Mouse (Mus musculus): ENCODE data around the gene Capn12.

The Capn12 gene

DNA sequence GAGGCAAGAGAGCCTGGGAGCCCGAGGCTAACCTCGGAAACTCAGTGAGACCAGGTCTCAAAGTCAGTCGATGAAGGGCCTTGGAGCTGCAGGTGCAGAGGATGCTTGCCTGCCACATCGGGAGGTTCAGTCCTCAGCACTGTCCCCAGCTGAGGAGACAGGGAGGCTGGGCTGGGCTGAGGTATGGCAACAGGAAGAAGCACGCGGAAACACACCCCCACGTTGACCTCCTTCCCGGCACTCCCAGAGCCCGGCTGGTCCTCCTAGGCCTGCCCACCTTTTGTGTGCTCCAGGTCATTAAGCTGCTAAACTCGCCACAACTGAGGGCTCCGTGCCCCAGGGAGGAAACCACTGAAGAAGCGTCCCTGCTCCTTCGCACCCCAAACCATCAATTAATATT, at the start of gene Capn12:
Gene Capn12, plus strand, starts transcription at position 224 of the 400 bp plus-strand sequence.
- DNase-seq (ENCODE audit: low spot score in 2 of 2) = no peak

DNA sequence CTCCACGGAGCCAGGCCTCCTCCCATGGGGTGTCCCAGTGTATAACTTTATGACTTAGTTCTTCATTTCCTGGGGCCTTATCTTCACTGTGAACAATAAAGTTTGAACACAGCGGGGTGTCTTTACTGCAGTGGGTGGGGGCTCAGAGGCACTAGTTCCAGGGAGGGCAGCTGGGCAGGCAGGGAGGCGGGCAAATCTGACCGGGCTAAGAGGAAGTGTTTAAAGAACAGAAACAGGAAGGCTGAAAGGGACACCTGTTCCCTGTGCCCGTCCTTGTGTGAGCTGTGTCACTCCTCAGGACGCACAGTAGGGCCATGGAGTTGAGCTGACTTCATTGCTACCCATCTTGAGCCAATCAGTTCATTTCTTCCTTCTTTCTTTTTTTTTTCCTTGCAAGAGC, 49.1 kb upstream of the Capn12 start:
- no peak for DNase-seq (ENCODE audit: low spot score in 2 of 2)

DNA sequence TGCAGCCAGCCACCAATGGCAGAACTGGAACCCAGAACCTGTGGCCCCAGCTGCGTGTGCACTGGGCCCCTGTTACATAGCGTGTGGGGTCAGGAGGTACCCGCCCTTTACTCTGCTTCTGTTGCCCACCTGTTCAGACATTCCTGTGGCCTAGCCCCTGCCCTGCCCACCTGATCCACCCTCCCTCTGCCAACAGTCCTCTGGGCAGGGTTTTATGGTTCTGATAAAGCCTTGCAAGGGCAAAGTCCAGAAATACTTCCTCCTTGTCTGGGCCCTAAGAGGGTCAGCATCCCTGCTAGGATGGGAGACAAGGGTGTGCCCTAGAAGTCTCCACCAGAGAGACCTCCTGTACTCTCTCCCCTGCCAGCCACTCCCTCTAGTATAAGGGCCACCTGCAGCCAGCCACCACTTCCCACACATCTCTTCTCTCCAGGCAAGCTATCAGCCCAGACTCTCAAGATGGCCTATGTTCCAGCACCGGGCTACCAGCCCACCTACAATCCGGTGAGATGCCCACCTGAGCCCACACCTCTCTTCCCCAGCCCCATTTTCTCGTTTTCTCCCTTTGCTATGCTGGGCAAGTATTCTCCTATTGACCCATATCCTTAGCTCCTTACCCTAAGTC, 47.4 kb upstream of the Capn12 start, which contains the start of gene Lgals4:
Gene Lgals4, plus strand, starts transcription at position 132 of the 625 bp plus-strand sequence.
- DNase-seq (ENCODE audit: low spot score in 2 of 2) = no peak

DNA sequence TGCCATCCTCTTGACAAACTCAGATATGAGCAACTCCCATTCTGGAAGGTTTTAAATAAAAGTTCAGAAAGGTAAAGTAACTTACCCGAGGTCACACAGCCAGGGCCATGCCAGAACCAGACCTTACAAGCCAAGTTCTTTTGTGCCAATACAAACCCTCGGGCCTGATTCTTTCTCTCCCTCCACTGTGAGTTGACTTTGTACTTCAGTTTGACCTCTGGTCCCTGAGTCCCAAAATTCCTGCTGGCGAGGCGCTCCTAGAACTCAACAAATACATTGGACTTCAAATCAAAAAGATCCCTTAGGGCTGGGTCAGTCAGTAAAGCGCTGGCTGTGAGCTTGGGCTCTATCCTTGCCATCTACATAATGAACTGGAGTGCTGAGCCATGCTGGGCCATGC, 44.3 kb upstream of the Capn12 start:
- no peak for DNase-seq (ENCODE audit: low spot score in 2 of 2)

DNA sequence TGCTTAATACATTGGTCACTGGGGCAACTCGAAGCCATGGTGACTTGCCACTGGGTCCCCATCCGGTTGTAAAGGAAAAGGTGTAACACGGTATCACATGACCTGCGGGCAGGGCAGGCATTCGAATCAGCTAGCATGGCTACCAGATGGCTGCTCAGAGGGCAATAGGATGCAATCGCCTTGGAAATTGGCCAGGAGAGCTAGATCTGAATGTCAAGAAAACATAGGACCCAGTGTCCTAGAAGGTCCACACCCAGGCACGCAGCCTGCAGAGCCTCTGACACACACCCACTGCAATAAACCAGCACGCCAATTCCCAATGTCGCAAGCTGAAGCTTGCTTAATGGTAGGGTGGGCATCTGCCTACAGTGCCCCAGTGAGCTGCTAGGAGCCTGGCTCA, 42.9 kb upstream of the Capn12 start:
- DNase-seq (ENCODE audit: low spot score in 2 of 2) = no peak

DNA sequence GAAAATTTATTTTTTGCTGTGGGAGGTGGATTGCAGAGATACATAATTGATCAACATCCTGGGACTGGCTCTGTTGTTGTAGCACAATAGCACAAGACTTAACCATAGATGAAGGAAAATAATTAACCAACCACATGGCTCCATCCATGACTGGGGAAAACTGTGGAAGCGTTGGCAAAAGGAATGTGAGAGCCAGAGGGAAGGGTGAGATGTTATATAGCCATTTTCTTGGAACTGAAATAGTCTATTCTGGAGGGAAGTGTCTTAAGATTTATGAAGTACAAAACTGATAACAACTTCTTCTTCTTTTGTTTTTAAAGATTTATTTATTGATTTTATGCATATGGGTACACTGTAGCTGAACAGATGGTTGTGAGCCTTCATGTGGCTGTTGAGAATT, 33.9 kb upstream of the Capn12 start:
- DNase-seq (ENCODE audit: low spot score in 2 of 2) = no peak

DNA sequence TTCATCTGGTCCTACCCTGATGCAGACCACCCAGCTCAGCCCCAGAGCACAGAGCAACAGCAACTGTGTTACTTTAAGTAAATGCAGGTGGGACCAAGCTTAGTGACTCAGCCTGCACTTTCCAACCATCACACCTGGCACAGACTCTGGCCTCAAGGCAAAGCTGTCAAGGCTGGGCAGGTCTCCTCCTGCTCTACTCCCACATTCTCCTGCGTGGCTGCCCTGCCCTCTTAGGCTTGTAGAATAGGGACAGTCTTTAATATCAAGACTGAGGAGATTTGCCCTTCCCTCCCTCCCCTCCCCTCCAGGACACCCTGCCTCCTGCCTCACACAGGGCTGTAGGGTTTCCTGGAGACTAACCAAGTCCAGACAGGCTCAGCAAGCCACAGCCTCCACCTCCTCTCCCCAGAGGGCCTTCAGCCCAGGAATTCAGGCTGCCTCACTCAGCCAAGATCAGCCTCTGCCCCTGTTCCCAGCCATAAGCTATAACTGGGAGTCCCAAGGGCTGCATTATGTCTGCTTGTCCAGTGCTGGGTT, 31.5 kb upstream of the Capn12 start:
- no peak for DNase-seq (ENCODE audit: low spot score in 2 of 2)

DNA sequence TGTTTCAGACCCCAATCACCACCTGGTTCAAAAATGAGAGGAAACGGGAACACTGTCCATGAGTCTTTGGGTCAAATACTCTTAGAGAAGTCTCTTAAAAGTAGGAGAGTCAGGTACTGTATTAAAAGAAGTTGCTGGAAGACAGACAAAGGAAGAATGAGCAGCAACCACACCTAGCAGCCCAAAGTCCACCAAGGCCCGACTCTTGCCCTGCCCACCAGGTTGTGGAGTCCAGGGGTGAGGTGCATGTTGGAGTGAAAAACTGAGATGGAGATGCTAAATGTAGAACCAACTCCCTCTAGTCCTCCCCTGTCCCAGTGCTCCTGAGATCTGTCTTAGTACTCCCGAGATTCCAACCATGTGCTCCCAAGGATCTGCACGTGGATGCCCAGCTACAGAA, 30.6 kb upstream of the Capn12 start:
- no peak for DNase-seq (ENCODE audit: low spot score in 2 of 2)

DNA sequence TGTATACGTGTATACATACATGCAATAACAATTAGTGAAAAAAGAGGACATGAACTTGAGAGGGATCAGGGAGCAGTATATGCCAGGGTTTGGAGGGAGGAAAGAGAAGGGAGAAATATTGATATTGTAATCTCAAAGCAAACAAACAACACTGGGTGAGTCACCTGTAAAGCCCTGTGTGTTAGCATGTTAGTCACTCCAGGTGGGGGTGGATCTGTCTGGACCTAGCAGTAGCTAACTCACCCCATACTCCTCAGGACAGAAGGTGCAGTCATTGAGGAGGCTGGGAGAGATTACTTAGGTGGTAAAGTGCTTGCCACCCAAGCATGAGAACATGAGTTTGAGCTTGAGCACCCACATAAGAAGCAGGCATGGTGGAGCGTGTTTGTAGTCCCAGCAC, 21.3 kb upstream of the Capn12 start:
- no peak for DNase-seq (ENCODE audit: low spot score in 2 of 2)

DNA sequence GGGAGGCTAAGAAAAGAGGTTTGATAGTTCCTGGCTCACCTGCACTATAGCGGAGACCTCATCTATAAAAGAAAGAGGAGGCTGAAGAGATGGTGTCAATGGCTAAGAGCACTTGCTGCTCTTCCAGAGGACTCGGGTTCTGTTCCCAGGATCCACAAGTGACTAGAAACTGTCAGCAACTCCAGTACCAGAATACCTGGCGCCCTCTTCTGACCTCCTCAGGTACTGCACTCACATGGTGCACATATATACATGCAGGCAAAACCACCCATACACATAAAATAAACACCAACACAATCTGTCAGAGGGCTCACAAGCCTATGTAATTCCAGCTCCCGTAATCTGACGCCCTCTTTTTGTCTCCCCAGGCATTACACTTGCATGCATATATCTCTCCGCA, 20.3 kb upstream of the Capn12 start:
- DNase-seq (ENCODE audit: low spot score in 2 of 2) = no peak

DNA sequence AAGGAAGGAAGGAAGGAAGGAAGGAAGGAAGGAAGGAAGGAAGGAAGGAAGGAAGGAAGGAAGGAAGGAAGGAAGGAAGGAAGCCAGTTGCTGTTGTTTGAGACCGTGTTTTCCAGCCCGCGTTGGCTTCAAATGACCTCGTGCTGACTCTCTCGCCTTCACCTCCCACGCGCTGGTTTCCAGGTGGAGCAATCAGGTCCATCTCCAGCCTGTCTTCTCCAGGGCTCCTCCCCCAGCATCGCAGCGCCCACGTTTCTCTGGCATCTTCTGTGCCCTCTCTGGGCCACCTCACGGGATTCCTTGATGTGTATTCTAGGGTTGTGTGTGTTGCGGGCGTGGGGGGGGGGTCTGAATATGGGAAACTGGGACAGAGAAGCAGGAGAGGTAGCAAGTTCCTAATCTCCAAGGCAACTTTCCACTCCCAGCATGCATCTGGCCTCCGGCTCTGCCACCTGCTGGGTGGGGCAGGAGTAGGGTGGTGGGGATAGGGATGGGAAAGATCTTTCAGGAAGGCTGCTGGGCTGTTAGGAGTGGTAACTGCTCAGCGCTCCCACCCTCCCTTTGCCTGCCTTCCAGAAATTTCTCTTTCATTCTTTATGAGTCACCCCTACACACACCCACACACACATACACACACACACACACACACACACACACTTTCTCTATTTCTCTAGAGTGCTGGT, 18.3 kb upstream of the Capn12 start:
- DNase-seq (ENCODE audit: low spot score in 2 of 2) = no peak

DNA sequence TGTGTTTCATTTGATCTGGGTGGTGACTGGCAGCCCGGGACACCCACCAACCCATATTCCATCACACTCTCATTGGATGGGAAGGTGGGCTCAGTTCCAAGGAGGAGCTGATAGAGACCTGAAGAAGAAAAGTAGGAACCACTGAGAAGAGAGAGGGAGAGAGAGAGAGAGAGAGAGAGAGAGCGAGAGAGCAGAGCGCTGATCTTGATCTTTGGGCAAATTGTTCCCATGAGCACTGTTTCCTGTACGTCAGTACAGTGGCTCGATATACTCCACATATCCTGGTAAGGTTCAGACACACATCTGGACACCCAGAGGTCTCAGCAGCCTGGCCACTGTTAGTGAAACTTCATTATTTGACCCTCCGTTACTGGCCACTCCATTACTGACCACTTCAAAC, 17.7 kb upstream of the Capn12 start, which contains the start of gene Lgals7:
Gene Lgals7, plus strand, starts transcription at position 314 of the 400 bp plus-strand sequence.
- DNase-seq (ENCODE audit: low spot score in 2 of 2) = no peak

DNA sequence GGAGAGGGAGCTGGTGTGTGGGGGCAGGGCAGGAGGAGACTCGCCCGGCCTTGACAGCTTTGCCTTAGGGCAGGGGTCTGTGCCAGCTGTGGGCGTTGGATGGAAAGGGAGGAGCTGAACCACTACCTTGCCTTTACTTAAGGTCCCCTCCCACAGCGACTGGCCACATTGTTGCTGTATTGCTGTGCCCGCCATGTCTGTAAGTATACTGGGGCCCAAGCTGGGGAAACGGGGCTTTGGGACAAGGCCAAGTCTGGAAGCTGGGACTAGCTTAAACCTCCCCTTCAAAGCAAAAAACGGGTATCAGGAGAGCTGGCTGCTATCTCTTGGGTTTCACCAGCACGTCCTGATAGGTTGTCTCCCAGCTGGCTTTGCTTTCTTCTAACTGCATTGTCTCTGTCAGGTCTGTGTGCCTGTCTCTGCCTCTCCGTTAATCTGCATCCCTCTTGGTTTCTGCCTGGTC, 16.9 kb upstream of the Capn12 start:
- DNase-seq (ENCODE audit: low spot score in 2 of 2) = no peak

DNA sequence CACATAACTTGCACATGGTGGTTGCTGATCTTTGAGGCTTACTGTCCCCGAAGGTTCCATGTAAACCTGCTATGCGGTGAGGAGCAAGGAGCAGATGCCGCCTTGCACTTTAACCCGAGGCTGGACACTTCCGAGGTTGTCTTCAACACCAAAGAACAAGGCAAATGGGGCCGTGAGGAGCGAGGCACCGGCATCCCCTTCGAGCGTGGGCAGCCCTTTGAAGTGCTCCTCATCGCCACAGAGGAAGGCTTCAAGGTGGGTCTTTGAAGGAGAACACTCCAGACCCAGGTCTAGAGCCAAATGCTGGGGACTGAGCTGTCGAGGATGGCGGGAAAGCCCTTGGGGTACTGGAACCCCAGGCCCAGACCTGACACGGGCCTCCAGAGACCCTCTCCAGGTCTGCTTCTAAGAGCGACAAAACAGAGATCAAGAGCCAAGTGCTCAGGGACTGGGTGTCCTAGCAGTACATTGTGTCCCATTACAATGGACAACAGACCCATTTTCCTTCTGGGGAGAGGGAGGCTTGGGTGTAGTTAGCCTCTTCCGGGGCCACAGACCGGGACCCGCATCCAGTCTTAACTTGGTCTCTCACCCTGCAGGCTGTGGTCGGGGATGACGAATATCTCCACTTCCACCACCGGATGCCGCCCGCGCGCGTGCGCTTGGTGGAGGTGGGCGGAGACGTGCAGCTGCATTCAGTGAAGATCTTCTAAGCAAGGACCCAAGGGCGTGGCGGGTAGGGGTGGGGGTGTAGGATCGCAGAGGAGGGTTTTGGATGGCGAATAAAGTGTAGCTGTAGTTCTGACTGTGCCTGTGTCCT, 15.5 kb upstream of the Capn12 start:
- DNase-seq (ENCODE audit: low spot score in 2 of 2) = peak in 1 of 2 experiments; percentile 45

DNA sequence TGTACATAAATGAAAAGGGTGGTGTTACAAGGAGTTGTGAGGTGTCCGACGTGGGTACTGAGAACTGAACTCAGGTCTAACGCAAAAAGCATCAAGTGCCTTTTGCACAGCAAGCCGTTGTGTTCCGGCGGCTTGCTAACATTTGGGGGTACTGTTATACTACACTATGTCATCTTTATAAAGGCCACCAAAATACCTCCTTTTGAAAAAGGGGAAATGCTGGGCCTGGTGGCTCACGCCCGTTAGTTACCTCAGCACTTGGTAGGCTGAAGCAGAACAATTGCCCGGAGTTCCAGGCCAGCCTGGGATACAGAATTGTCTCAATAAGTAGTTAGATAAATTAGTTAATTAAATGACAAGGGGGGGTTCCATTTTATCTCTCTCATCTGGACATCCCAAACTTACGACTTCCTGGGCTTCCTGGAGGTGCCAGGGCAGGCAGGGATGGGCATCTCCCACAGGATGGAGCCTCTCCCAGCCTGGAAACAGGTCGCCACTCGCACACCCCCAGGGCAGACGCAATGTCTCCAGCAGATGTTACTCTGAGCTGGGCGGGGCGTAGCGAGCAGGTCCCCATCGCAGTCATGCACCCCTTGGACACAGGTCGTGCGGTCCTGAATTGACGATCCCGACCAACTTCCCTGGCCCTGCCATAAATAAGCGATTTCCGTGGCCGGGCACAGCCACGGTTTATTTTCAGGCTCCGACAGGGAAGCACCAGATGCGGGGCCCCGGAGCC, 14.3 kb upstream of the Capn12 start:
- no peak for DNase-seq (ENCODE audit: low spot score in 2 of 2)

DNA sequence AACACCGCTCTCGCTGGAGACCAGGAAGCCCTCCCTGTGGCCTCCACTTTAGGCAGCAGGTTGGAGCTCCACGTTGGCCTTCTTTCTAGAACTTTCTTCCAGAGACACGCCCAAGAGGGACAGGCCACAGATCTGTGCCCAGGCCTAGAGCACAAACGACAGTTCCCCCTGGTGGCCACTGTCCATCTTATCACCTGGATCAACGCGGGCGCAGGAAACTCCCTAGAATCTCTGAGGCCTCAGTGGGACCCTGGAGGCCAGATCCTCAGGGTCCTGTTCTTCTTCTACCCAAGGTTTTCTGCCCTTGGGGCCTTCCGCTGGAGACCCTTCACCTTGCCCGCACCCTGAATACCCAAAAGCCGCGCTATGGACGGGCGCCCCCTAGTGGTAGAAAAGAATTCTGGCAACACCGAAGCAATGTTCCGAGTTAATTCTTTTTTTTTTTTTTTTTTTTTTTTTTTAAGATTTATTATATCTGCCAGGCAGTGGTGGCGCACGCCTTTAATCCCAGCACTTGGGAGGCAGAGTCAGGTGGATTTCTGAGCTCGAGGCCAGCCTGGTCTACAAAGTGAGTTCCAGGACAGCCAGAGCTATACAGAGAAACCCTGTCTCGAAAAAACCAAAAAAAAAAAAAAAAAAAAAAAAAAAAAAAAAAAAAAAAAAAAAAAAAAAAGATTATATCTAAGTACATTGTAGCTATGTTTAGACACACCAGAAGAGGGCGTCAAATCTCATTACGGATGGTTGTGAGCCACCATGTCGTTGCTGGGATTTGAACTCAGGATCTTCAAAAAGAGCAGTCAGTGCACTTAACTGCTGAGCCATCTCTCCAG, 13.5 kb upstream of the Capn12 start:
- peak in 1 of 2 experiments; percentile 67 for DNase-seq (ENCODE audit: low spot score in 2 of 2)

DNA sequence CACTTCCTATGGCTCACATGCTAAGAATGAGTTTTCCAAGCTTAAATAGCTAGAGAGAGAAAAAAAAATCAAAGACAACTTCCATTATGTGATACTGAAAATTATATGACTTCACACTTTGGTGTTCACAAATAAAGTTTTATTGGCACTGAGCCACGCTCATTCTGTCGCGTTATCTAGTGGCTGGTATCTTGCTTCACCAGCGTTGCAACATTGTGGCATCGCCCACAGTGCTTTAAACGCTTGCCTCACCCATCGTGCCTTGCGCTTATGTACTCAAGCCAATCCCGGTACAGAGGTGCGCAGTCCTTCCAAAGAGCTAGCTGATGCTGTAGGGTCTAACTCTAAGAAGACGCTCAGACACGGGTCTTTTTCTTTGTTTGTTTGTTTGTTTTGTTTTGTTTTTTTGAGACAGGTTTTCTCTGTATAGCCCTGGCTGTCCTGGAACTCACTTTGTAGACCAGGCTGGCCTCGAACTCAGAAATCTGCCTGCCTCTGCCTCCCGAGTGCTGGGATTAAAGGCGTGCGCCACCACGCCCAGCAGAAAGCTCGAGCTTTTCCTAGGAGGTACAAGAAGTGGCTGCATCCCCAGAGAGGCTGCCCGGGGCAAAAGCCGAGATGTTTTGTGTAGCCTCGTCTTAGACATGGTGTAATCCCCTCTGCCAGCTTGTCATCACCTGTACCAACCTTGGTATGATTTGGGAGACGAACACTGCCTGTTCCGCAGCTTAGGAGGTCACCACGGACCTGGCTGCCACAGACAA, 10.1 kb upstream of the Capn12 start:
- no peak for DNase-seq (ENCODE audit: low spot score in 2 of 2)

DNA sequence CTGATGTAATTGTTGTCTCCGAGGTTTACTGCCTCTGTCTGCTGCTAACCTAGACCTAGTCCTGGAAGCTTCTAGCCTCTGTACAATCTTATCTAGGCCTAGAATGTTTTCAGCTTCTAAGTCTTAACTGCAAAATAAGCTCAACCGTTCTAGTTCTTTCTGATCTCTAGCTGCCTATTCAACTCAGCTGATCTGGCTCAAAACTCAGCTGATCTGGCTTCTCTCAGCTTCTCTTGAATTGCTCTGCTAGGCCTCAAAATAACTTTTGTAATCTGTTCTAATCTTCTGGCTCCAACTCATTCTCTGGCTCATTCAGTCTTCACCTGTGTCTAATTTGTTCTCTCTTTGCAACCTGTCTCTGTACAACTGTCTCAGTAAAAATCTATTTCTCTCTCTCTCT, 6.7 kb upstream of the Capn12 start:
- DNase-seq (ENCODE audit: low spot score in 2 of 2) = no peak

DNA sequence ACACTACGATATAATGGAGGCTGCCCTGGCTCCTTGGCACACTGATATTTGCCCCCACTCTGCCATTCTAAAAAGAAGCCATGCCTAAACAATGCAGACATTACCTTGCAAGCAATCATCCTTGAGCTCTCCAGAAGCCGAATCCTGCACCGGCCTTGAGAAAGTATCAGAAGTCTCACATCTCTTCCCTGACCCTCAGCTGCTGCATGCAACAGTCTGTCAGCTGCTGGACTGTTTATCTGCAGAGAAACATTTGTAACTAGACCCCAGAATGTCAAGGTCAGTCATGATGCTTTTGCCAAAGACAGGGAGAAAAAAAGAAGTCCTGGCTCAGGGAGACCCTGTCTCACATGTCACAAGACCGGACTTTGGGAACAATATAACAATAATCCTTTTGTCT, 5.1 kb upstream of the Capn12 start:
- no peak for DNase-seq (ENCODE audit: low spot score in 2 of 2)

DNA sequence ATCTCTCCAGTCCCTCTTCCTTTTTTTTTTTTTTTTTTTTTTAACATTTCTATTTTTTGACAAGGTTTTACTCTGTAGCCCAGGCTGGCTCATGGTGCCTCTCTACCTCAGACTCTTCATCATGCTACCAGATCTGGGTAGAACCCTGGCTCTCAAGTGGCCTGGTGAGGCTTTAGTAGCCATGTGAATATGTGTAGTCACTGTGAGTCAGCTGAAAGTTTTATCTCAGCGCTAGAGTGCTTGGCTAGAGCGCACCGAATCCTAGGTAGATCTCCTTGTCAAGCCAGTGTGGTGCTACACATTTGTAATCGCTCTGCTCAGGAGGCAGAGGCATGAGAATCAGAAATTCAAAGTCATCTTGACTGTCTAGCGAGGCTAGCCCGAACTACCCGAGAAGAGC, 4.1 kb upstream of the Capn12 start:
- no peak for DNase-seq (ENCODE audit: low spot score in 2 of 2)

Measured in cerebellum, postnatal 4 days (tissue).